Mouse (Mus musculus) liver, postnatal 0 days (tissue): Measurements from ENCODE around the gene Mif.

Experiments used
- CTCF ChIP-seq: sonication (generic); IDR thresholded peaks from 2 replicates; pipeline ENCODE4 v1.5.1; 2016; ENCODE audit warnings: antibody characterized with exemption, low read depth
- EP300 ChIP-seq: IDR thresholded peaks from 2 replicates; pipeline ENCODE4 v1.6.1; 2016; ENCODE audit warnings: antibody characterized with exemption, low read depth, mild to moderate bottlenecking

DNA sequence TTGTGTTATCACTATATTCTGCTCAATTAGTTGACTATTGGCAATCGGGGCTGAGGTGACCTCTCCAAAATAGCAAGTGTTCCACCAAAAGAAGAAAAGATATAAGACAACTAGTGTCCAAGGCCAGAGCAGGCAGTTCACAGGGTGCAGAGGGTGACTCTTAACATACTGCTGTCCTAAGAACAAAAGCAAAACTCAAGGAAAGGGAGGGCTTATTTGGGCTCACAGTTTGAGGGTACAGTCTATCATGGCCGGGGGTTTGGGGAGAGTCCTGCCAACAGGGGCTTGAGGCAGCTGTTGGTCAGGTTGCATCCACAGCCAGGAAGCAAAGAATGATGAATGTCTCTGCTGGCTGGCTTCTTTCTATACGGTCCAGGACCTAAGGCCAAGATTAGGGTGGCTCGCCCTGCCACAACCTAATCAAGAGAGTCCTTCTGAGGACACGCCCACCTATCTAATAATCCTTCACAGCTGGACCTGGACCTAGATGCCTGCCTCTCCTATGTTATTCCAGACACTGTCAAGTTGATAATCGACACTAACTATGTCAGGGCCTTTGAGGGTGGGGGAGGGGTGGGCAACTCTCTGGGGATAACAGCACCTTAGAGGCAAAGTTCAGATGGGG, 14.6 kb downstream of the Mif start:
- TF ChIP-seq CTCF (no peak), EP300 (peak; percentile 79)
